Mouse (Mus musculus) retina, postnatal 1 day (tissue): Measurements from ENCODE around the gene Macrod2.
"Not testable (repeated sequence)": the region's sequence is repeated elsewhere in the genome, so short reads cannot be mapped to it uniquely, and the experiment has no call there.

Source experiments
- DNase-seq: peaks from one replicate; pipeline ENCODE4 v3.0.0-alpha.2; 2012

Gene Macrod2

GRCm38 (mm10) chr2:140704146-140704545 lies 309.0 kb downstream of the Macrod2 start:
- DNase-seq = peak; percentile 31

GRCm38 (mm10) chr2:140705278-140705677 lies 310.2 kb downstream of the Macrod2 start:
- peak; percentile 48 for DNase-seq

- no peak for DNase-seq
Measured at GRCm38 (mm10) chr2:140707550-140707949, 312.4 kb downstream of the Macrod2 start.

- no peak for DNase-seq
Measured at GRCm38 (mm10) chr2:140715822-140716221, 320.7 kb downstream of the Macrod2 start.

GRCm38 (mm10) chr2:140717407-140717806 lies 322.3 kb downstream of the Macrod2 start:
- no peak for DNase-seq

GRCm38 (mm10) chr2:140732616-140733183 lies 337.6 kb downstream of the Macrod2 start:
- no peak for DNase-seq

GRCm38 (mm10) chr2:140740511-140740910 lies 345.4 kb downstream of the Macrod2 start:
- DNase-seq = no peak

GRCm38 (mm10) chr2:140742954-140743353 lies 347.8 kb downstream of the Macrod2 start:
- DNase-seq = not testable (repeated sequence)

GRCm38 (mm10) chr2:140758881-140759280 lies 363.8 kb downstream of the Macrod2 start:
- no peak for DNase-seq

- no peak for DNase-seq
Measured at GRCm38 (mm10) chr2:140759732-140760131, 364.6 kb downstream of the Macrod2 start.

GRCm38 (mm10) chr2:140760137-140760536 lies 365.0 kb downstream of the Macrod2 start:
- no peak for DNase-seq

GRCm38 (mm10) chr2:140763076-140763891 lies 368.2 kb downstream of the Macrod2 start:
- DNase-seq = peak; percentile 35

GRCm38 (mm10) chr2:140769473-140769872 lies 374.4 kb downstream of the Macrod2 start:
- no peak for DNase-seq

GRCm38 (mm10) chr2:140772825-140773224 lies 377.7 kb downstream of the Macrod2 start:
- DNase-seq = no peak

GRCm38 (mm10) chr2:140773456-140773855 lies 378.3 kb downstream of the Macrod2 start:
- DNase-seq = no peak

- DNase-seq = no peak
Measured at GRCm38 (mm10) chr2:140774808-140775370, 379.8 kb downstream of the Macrod2 start.

- DNase-seq = no peak
Measured at GRCm38 (mm10) chr2:140775448-140776101, 380.5 kb downstream of the Macrod2 start.

GRCm38 (mm10) chr2:140778212-140778611 lies 383.1 kb downstream of the Macrod2 start:
- no peak for DNase-seq

GRCm38 (mm10) chr2:140783041-140783440 lies 387.9 kb downstream of the Macrod2 start:
- DNase-seq = peak; percentile 40

- DNase-seq = no peak
Measured at GRCm38 (mm10) chr2:140784626-140785025, 389.5 kb downstream of the Macrod2 start.

GRCm38 (mm10) chr2:140790363-140790762 lies 395.3 kb downstream of the Macrod2 start:
- DNase-seq = no peak

GRCm38 (mm10) chr2:140793886-140794608 lies 398.9 kb downstream of the Macrod2 start:
- no peak for DNase-seq

GRCm38 (mm10) chr2:140811693-140812092 lies 416.6 kb downstream of the Macrod2 start:
- no peak for DNase-seq
